Mouse (Mus musculus) kidney, adult 2 months (tissue): ENCODE measurements around the gene Clec4n.

Experiments
- CTCF ChIP-seq: fragments of 200-500 bp; conservative IDR thresholded peaks from 2 replicates; pipeline ENCODE4 v1.5.1; 2011; ENCODE audit warnings: low read depth, mild to moderate bottlenecking, control low read depth, low read length, moderate library complexity, mixed read lengths; ENCODE audit not compliant: insufficient read depth, insufficient read length
- POLR2A ChIP-seq: fragments of 200-500 bp; IDR thresholded peaks from one replicate; pipeline ENCODE4 v1.6.1; 2011; ENCODE audit warnings: low read depth, low read length, control low read depth

GRCm38 (mm10) chr6:123229644-123230043, at the start of gene Clec4n:
- TF ChIP-seq POLR2A: no peak
- TF ChIP-seq CTCF: no peak
